In the genomic region with DNA sequence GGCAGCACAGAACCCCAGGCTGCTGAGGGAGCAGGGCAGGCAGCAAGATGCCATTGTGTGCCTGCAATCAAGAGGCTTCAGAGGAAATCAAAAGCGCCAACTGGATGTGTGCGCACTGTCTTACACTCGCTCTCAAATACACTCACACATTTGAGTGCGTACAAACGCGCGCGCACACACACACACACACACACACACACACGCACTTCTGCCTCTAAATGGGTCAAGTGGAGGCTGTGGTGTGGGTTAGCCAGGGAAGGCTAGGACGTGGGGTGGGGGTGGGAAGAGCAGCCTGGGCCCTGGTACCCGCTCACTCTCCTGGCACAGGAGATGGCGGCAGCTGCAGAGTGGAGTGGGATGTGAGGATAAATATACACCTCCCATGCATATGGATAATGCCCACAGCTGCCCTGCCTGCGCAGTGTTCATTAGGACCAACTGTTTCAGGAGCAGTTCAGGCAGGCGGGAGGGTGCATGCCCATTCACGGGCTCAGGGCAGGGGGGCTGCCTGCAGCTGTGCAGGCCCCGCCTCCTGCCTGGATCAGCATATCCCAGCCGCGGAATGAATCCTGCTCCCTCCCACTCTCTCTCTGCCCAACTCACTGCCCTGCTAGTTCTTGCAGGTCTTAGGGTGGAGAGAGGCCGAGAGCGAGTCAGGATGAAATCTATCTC, we compare ENCODE assay signal across 7 mouse cellular contexts. TPM values are rescaled to one million over a fixed set of nuclear protein-coding genes. Genes with fewer than 3 reads are reported as not detected.
DNase-seq lines count a peak whose midpoint lies in the region; ATAC-seq and TF ChIP-seq lines count a peak whose summit lies in the region.

No protein-coding gene starts in this region.

- H3K4me1 ChIP-seq in bone marrow macrophage, adult 2 months (ENCODE audit: control insufficient read depth, insufficient read depth, low read length), result peaks cover 68% of the 10 kb centered on the region
- peaks cover 61% of the 10 kb centered on the region for H3K4me1 ChIP-seq in forebrain, embryonic 15.5 days
- H3K4me1 ChIP-seq in hindbrain, embryonic 15.5 days (replicated peaks), result peaks cover 63% of the 10 kb centered on the region
- H3K4me1 ChIP-seq in midbrain, embryonic 12.5 days, result peaks cover 70% of the 10 kb centered on the region

- no peak overlapping the region for H3K4me3 ChIP-seq in bone marrow macrophage, adult 2 months (ENCODE audit: insufficient read depth, low read length)
- peak overlapping the region; percentile 24 for H3K4me3 ChIP-seq in forebrain, embryonic 15.5 days
- peak overlapping the region; percentile 25 for H3K4me3 ChIP-seq in hindbrain, embryonic 15.5 days
- H3K4me3 ChIP-seq in midbrain, embryonic 12.5 days, result peak overlapping the region; percentile 16

- peak overlapping the region; percentile 90 for H3K27ac ChIP-seq in bone marrow macrophage, adult 2 months (ENCODE audit: insufficient read depth, low read depth, low read length)
- peak overlapping the region; percentile 85 for H3K27ac ChIP-seq in forebrain, embryonic 15.5 days (replicated peaks)
- peak overlapping the region; percentile 81 for H3K27ac ChIP-seq in hindbrain, embryonic 15.5 days (replicated peaks)
- peak overlapping the region; percentile 83 for H3K27ac ChIP-seq in midbrain, embryonic 12.5 days (replicated peaks)

- H3K9me3 ChIP-seq in forebrain, embryonic 15.5 days, result no peaks in the 10 kb centered on the region
- H3K9me3 ChIP-seq in hindbrain, embryonic 15.5 days, result no peaks in the 10 kb centered on the region
- H3K9me3 ChIP-seq in midbrain, embryonic 12.5 days, result no peaks in the 10 kb centered on the region

- peak; percentile 90 for ATAC-seq in forebrain, embryonic 15.5 days (replicated peaks)
- ATAC-seq in hindbrain, embryonic 15.5 days (ENCODE audit: low FRiP score, low read depth), result peak; percentile 81
- peak; percentile 94 for ATAC-seq in midbrain, embryonic 12.5 days (ENCODE audit: low FRiP score, low read depth)

- no peak for TF ChIP-seq CTCF in bone marrow macrophage, adult 2 months (IDR thresholded peaks at IDR 0.05; ENCODE audit: low read depth, low read length)

- WGBS in forebrain, embryonic 15.5 days, result 2% methylated on average over 20 of the region's 20 CpGs
- 2% methylated on average over 20 of the region's 20 CpGs for WGBS in hindbrain, embryonic 15.5 days
- WGBS in midbrain, embryonic 12.5 days, result 1% methylated on average over 20 of the region's 20 CpGs

- DNase-seq in MN1 (ENCODE audit: low spot score), result peak; percentile 82
- peak; percentile 71 to 90 for DNase-seq in left cerebral cortex, postnatal 14 days (ENCODE audit: low spot score in 2 of 2)
- DNase-seq in testis, postnatal 14 days (ENCODE audit: low spot score), result peak; percentile 52

- H3K27me3 ChIP-seq in forebrain, embryonic 15.5 days, result no peaks in the 10 kb centered on the region
- no peaks in the 10 kb centered on the region for H3K27me3 ChIP-seq in hindbrain, embryonic 15.5 days
- no peaks in the 10 kb centered on the region for H3K27me3 ChIP-seq in midbrain, embryonic 12.5 days

- no peak for TF ChIP-seq POLR2A in bone marrow macrophage, adult 2 months (IDR thresholded peaks at IDR 0.05; ENCODE audit: borderline replicate concordance, low read depth, low read length)

- H3K4me2 ChIP-seq in forebrain, embryonic 15.5 days (replicated peaks), result peak overlapping the region; percentile 44
- peak overlapping the region; percentile 59 for H3K4me2 ChIP-seq in hindbrain, embryonic 15.5 days
- peak overlapping the region; percentile 49 for H3K4me2 ChIP-seq in midbrain, embryonic 12.5 days (replicated peaks)

- peak overlapping the region; percentile 27; the same call in 1 of the 2 replicates for H3K9ac ChIP-seq in forebrain, embryonic 15.5 days (replicated peaks)
- H3K9ac ChIP-seq in hindbrain, embryonic 15.5 days, result peak overlapping the region; percentile 38
- peak overlapping the region; percentile 42 for H3K9ac ChIP-seq in midbrain, embryonic 12.5 days (replicated peaks)

- H3K36me3 ChIP-seq in forebrain, embryonic 15.5 days, result no peaks in the 10 kb centered on the region
- H3K36me3 ChIP-seq in hindbrain, embryonic 15.5 days, result no peaks in the 10 kb centered on the region
- H3K36me3 ChIP-seq in midbrain, embryonic 12.5 days, result no peaks in the 10 kb centered on the region

- intact Hi-C loops in left cerebral cortex, postnatal 14 days (cut with DNase I), result loop anchor here (2.0 kb wide), 1 partner anchor 21 kb away; no protein-coding TSS in a partner anchor

RNA-seq across cellular contexts. Expression of a gene that starts 22.1 kb away (rescaled TPM):
- polyA plus RNA-seq in bone marrow macrophage, adult 2 months (2012; ENCODE audit: insufficient read depth, insufficient read length, missing spikeins), result 66.3 and 69.0 TPM in 2 replicates
- 28.0 and 29.4 TPM in 2 replicates for polyA plus RNA-seq in forebrain, embryonic 15.5 days (2015; fragmentation: Nextera tagmentation; extraction: Ambion mirVana)
- 27.8 and 31.9 TPM in 2 replicates for polyA plus RNA-seq in hindbrain, embryonic 15.5 days (2015; fragmentation: Nextera tagmentation; extraction: Ambion mirVana)
- 100 to 1,000 TPM; 103 to 110 TPM for total RNA-seq in left cerebral cortex, postnatal 14 days (2021)
- 38.5 and 53.9 TPM in 2 replicates for polyA plus RNA-seq in midbrain, embryonic 12.5 days (2016; fragmentation: Nextera tagmentation; extraction: Ambion mirVana)

RNA-seq across cellular contexts. Expression of a gene that starts 49.4 kb away (rescaled TPM):
- 36.7 and 36.9 TPM in 2 replicates for polyA plus RNA-seq in bone marrow macrophage, adult 2 months (2012; ENCODE audit: insufficient read depth, insufficient read length, missing spikeins)
- polyA plus RNA-seq in forebrain, embryonic 15.5 days (2015; fragmentation: Nextera tagmentation; extraction: Ambion mirVana), result 238 and 241 TPM in 2 replicates
- 208 and 221 TPM in 2 replicates for polyA plus RNA-seq in hindbrain, embryonic 15.5 days (2015; fragmentation: Nextera tagmentation; extraction: Ambion mirVana)
- 100 to 1,000 TPM; 103 to 116 TPM for total RNA-seq in left cerebral cortex, postnatal 14 days (2021)
- 201 and 208 TPM in 2 replicates for polyA plus RNA-seq in midbrain, embryonic 12.5 days (2016; fragmentation: Nextera tagmentation; extraction: Ambion mirVana)

RNA-seq across cellular contexts. Expression of a gene that starts 49.5 kb away (rescaled TPM):
- polyA plus RNA-seq in bone marrow macrophage, adult 2 months (2012; ENCODE audit: insufficient read depth, insufficient read length, missing spikeins), result 12.3 and 14.7 TPM in 2 replicates
- polyA plus RNA-seq in forebrain, embryonic 15.5 days (2015; fragmentation: Nextera tagmentation; extraction: Ambion mirVana), result 12.6 and 13.7 TPM in 2 replicates
- polyA plus RNA-seq in hindbrain, embryonic 15.5 days (2015; fragmentation: Nextera tagmentation; extraction: Ambion mirVana), result 10.2 and 11.3 TPM in 2 replicates
- total RNA-seq in left cerebral cortex, postnatal 14 days (2021), result 1 to 10 TPM; 4.1 to 6.0 TPM
- polyA plus RNA-seq in midbrain, embryonic 12.5 days (2016; fragmentation: Nextera tagmentation; extraction: Ambion mirVana), result 11.9 and 14.2 TPM in 2 replicates
